Mouse (Mus musculus) embryonic facial prominence, embryonic 11.5 days (tissue): Measurements from ENCODE around the gene Mphosph9. TPM values are rescaled to one million over a fixed set of nuclear protein-coding genes. Genes with fewer than 3 reads are reported as not detected.

Experiments used
- ATAC-seq: fragments of 200-750 bp; cut with Nextera tagmentation; replicated peaks from 2 replicates; pipeline ENCODE4 v1.8.0; 2017; ENCODE audit warnings: low read depth; ENCODE audit not compliant: insufficient number of reproducible peaks, low FRiP score, low TSS enrichment
- DNase-seq: peaks from one replicate; pipeline ENCODE4 v3.0.0-alpha.2; 2015; ENCODE audit warnings: low spot score
- H3K27ac ChIP-seq: fragments of 300-500 bp; sonication (generic); replicated peaks from 2 replicates; pipeline ENCODE4 v1.5.1; 2014; ENCODE audit warnings: mild to moderate bottlenecking, low read depth, low read length, control low read depth
- H3K27me3 ChIP-seq: fragments of 300-500 bp; sonication (generic); 2 replicates; pipeline ENCODE4 v1.6.1; 2014; ENCODE audit warnings: mild to moderate bottlenecking, low read length, moderate library complexity, mixed read lengths; ENCODE audit not compliant: control insufficient read depth, insufficient read depth
- H3K36me3 ChIP-seq: fragments of 300-500 bp; sonication (generic); replicated peaks from 2 replicates; pipeline ENCODE4 v1.6.1; 2014; ENCODE audit warnings: low read depth, mild to moderate bottlenecking, low read length, moderate library complexity, mixed read lengths; ENCODE audit not compliant: control insufficient read depth, insufficient read depth
- H3K4me1 ChIP-seq: fragments of 300-500 bp; sonication (generic); 2 replicates; pipeline ENCODE4 v1.6.1; 2014; ENCODE audit warnings: low read length, mixed read lengths; ENCODE audit not compliant: control insufficient read depth, insufficient read depth
- H3K4me2 ChIP-seq: fragments of 300-500 bp; sonication (generic); 2 replicates; pipeline ENCODE4 v1.6.1; 2014; ENCODE audit warnings: low read depth, mild to moderate bottlenecking, control low read depth, low read length, moderate library complexity
- H3K4me3 ChIP-seq: fragments of 300-500 bp; sonication (generic); 2 replicates; pipeline ENCODE4 v1.5.1; 2014; ENCODE audit warnings: low read depth, low read length, control low read depth
- H3K9ac ChIP-seq: fragments of 300-500 bp; sonication (generic); replicated peaks from 2 replicates; pipeline ENCODE4 v1.6.1; 2014; ENCODE audit warnings: mild to moderate bottlenecking, control low read depth, low read length
- H3K9me3 ChIP-seq: fragments of 300-500 bp; sonication (generic); replicated peaks from 2 replicates; pipeline ENCODE4 v1.6.1; 2016; ENCODE audit warnings: mild to moderate bottlenecking, low read length, inconsistent platforms, mixed read lengths; ENCODE audit not compliant: control insufficient read depth
- WGBS: fragments of 180-500 bp; shearing (Covaris S2); extraction: QIAGEN DNeasy Blood & Tissue Kit; methylation state at CpG from one replicate; pipeline ENCODE4 v1.1.7; 2014; 5-methylcytosine and 5-hydroxymethylcytosine counted together
- polyA plus RNA-seq: library from polyadenylated mRNA; unstranded; fragments of >200 nt; fragmentation: Nextera tagmentation; extraction: Ambion mirVana; gene quantifications from 2 replicates; pipeline ENCODE4 v1.2.1, GENCODE M21; 2014

Gene Mphosph9
- polyA plus RNA-seq, 1 experiment from 2014 or later, result 17.4 TPM

GRCm38 (mm10) chr5:124240841-124241685 is 86.7 kb downstream of the Mphosph9 start:
- Histone ChIP-seq H3K27me3 (no peaks in the 10 kb centered on the region), H3K4me2 (no peak overlapping the region), H3K9ac (no peak overlapping the region), H3K36me3 (no peaks in the 10 kb centered on the region), H3K27ac (no peak overlapping the region), H3K4me1 (peaks cover 3% of the 10 kb centered on the region; the same call in 1 of the 2 replicates), H3K9me3 (no peaks in the 10 kb centered on the region), H3K4me3 (no peak overlapping the region)
- ATAC-seq, result peak; percentile 58; the same call in 1 of the 2 replicates
- WGBS, result 36% methylated on average over 22 of the region's 22 CpGs
- DNase-seq, result peak; percentile 14

- no peak overlapping the region for H3K4me3 ChIP-seq
- H3K9me3 ChIP-seq, result no peaks in the 10 kb centered on the region
- WGBS, result 81% methylated on average over 4 of the region's 4 CpGs
- ATAC-seq (no peak), DNase-seq (no peak)
- no peak overlapping the region for H3K4me2 ChIP-seq
- no peaks in the 10 kb centered on the region for H3K27me3 ChIP-seq
- H3K36me3 ChIP-seq, result no peaks in the 10 kb centered on the region
- H3K4me1 ChIP-seq, result no peaks in the 10 kb centered on the region
- no peak overlapping the region for H3K9ac ChIP-seq
- no peak overlapping the region for H3K27ac ChIP-seq
Observed at GRCm38 (mm10) chr5:124236180-124236579, 91.6 kb downstream of the Mphosph9 start.

GRCm38 (mm10) chr5:124234778-124235177 is 93.0 kb downstream of the Mphosph9 start:
- ATAC-seq, result no peak

GRCm38 (mm10) chr5:124233874-124234661 is 93.7 kb downstream of the Mphosph9 start:
- no peak overlapping the region for H3K4me3 ChIP-seq
- no peaks in the 10 kb centered on the region for H3K27me3 ChIP-seq
- WGBS, result 48% methylated on average over 12 of the region's 12 CpGs
- H3K36me3 ChIP-seq, result no peaks in the 10 kb centered on the region
- H3K9ac ChIP-seq, result no peak overlapping the region
- H3K27ac ChIP-seq, result no peak overlapping the region
- H3K9me3 ChIP-seq, result no peaks in the 10 kb centered on the region
- no peak for ATAC-seq
- no peak for DNase-seq
- no peaks in the 10 kb centered on the region for H3K4me1 ChIP-seq
- no peak overlapping the region for H3K4me2 ChIP-seq

More at GRCm38 (mm10) chr5:124234778-124235177, 93.0 kb downstream of the Mphosph9 start:
- Histone ChIP-seq H3K4me1 (no peaks in the 10 kb centered on the region), H3K27me3 (no peaks in the 10 kb centered on the region), H3K9me3 (no peaks in the 10 kb centered on the region), H3K36me3 (no peaks in the 10 kb centered on the region), H3K4me2 (no peak overlapping the region), H3K9ac (no peak overlapping the region), H3K4me3 (no peak overlapping the region), H3K27ac (no peak overlapping the region)
- WGBS, result 92% methylated on average over 6 of the region's 6 CpGs
- no peak for DNase-seq

- no peaks in the 10 kb centered on the region for H3K36me3 ChIP-seq
- ATAC-seq (no peak), DNase-seq (no peak)
- H3K4me1 ChIP-seq, result no peaks in the 10 kb centered on the region
- H3K27me3 ChIP-seq, result no peaks in the 10 kb centered on the region
- no peak overlapping the region for H3K9ac ChIP-seq
- no peak overlapping the region for H3K4me3 ChIP-seq
- no peaks in the 10 kb centered on the region for H3K9me3 ChIP-seq
- WGBS, result 76% methylated on average over 8 of the region's 8 CpGs
- H3K27ac ChIP-seq, result no peak overlapping the region
- H3K4me2 ChIP-seq, result no peak overlapping the region
Observed at GRCm38 (mm10) chr5:124233144-124233465, 94.7 kb downstream of the Mphosph9 start.

- Histone ChIP-seq H3K27ac (no peak overlapping the region), H3K4me2 (no peak overlapping the region), H3K9ac (no peak overlapping the region), H3K36me3 (no peaks in the 10 kb centered on the region), H3K4me3 (no peak overlapping the region), H3K4me1 (no peaks in the 10 kb centered on the region), H3K9me3 (no peaks in the 10 kb centered on the region), H3K27me3 (no peaks in the 10 kb centered on the region)
- DNase-seq, result no peak
- 63% methylated on average over 18 of the region's 18 CpGs for WGBS
- no peak for ATAC-seq
Observed at GRCm38 (mm10) chr5:124232360-124233143, 95.2 kb downstream of the Mphosph9 start.

GRCm38 (mm10) chr5:124230461-124230860 is 97.3 kb downstream of the Mphosph9 start:
- no peaks in the 10 kb centered on the region for H3K9me3 ChIP-seq
- no peak overlapping the region for H3K4me2 ChIP-seq
- ATAC-seq (no peak), DNase-seq (no peak)
- H3K27me3 ChIP-seq, result no peaks in the 10 kb centered on the region
- H3K27ac ChIP-seq, result no peak overlapping the region
- H3K4me1 ChIP-seq, result peaks cover 2% of the 10 kb centered on the region; the same call in 1 of the 2 replicates
- H3K36me3 ChIP-seq, result no peaks in the 10 kb centered on the region
- no peak overlapping the region for H3K9ac ChIP-seq
- 76% methylated on average over 9 of the region's 9 CpGs for WGBS
- H3K4me3 ChIP-seq, result no peak overlapping the region
